Mouse (Mus musculus) adipocyte (in vitro differentiated cells): ENCODE measurements at regions not wholly inside any gene's neighbourhood (a gene's known extent, or its start where the extent isn't known, plus 50 kb on each side); places are given as distances from the start of the nearest gene placed in this dataset.

Source experiments
- DNase-seq: peaks from one replicate; pipeline ENCODE4 v3.0.0-alpha.2; 2016; ENCODE audit warnings: low spot score

GRCm38 (mm10) chr14:105417458-105417960 lies 159.1 kb downstream of the Ndfip2 start:
- no peak for DNase-seq

GRCm38 (mm10) chr14:105416964-105417363 lies 158.6 kb downstream of the Ndfip2 start:
- no peak for DNase-seq

GRCm38 (mm10) chr14:105404662-105405061 lies 146.3 kb downstream of the Ndfip2 start:
- no peak for DNase-seq

GRCm38 (mm10) chr14:105404241-105404640 lies 145.9 kb downstream of the Ndfip2 start:
- no peak for DNase-seq

- no peak for DNase-seq
Observed at GRCm38 (mm10) chr14:105403256-105403655, 144.9 kb downstream of the Ndfip2 start.

GRCm38 (mm10) chr14:105402556-105402955 lies 144.2 kb downstream of the Ndfip2 start:
- no peak for DNase-seq

- DNase-seq: peak; percentile 89
Observed at GRCm38 (mm10) chr14:105397467-105397866, 139.1 kb downstream of the Ndfip2 start.

- DNase-seq: no peak
Observed at GRCm38 (mm10) chr14:105392079-105392813, 133.9 kb downstream of the Ndfip2 start.

GRCm38 (mm10) chr14:105391430-105391829 lies 133.1 kb downstream of the Ndfip2 start:
- DNase-seq: no peak

- no peak for DNase-seq
Observed at GRCm38 (mm10) chr14:105385119-105385518, 126.7 kb downstream of the Ndfip2 start.

- DNase-seq: no peak
Observed at GRCm38 (mm10) chr14:105383382-105383781, 125.0 kb downstream of the Ndfip2 start.

- no peak for DNase-seq
Observed at GRCm38 (mm10) chr14:105380101-105380500, 121.7 kb downstream of the Ndfip2 start.

- peak; percentile 39 for DNase-seq
Observed at GRCm38 (mm10) chr14:105377770-105378169, 119.4 kb downstream of the Ndfip2 start.

GRCm38 (mm10) chr14:105377035-105377621 lies 118.8 kb downstream of the Ndfip2 start:
- no peak for DNase-seq

- no peak for DNase-seq
Observed at GRCm38 (mm10) chr14:105369637-105370435, 111.5 kb downstream of the Ndfip2 start.

GRCm38 (mm10) chr14:105360530-105360929 lies 102.2 kb downstream of the Ndfip2 start:
- peak; percentile 71 for DNase-seq

GRCm38 (mm10) chr14:105359829-105360228 lies 101.5 kb downstream of the Ndfip2 start:
- no peak for DNase-seq
